Mouse (Mus musculus) neural tube, embryonic 13.5 days (tissue): Measurements from ENCODE around the gene Calr4. TPM values are rescaled to one million over a fixed set of nuclear protein-coding genes. Genes with fewer than 3 reads are reported as not detected.

Experiments
- ATAC-seq: fragments of 200-750 bp; cut with Nextera tagmentation; 2 replicates; pipeline ENCODE4 v1.8.0; 2017; ENCODE audit warnings: low read depth, mild to moderate bottlenecking, moderate TSS enrichment, moderate library complexity
- H3K27ac ChIP-seq: fragments of 300-500 bp; sonication (generic); replicated peaks from 2 replicates; pipeline ENCODE4 v1.5.1; 2015; ENCODE audit warnings: moderate library complexity, mild to moderate bottlenecking, inconsistent platforms
- H3K27me3 ChIP-seq: fragments of 300-500 bp; sonication (generic); 2 replicates; pipeline ENCODE4 v1.6.1; 2015; ENCODE audit warnings: mild to moderate bottlenecking, inconsistent platforms
- H3K36me3 ChIP-seq: fragments of 300-500 bp; sonication (generic); 2 replicates; pipeline ENCODE4 v1.6.1; 2015; ENCODE audit warnings: mild to moderate bottlenecking, inconsistent platforms
- H3K4me1 ChIP-seq: fragments of 300-500 bp; sonication (generic); replicated peaks from 2 replicates; pipeline ENCODE4 v1.6.1; 2015; ENCODE audit warnings: inconsistent platforms
- H3K4me2 ChIP-seq: fragments of 300-500 bp; sonication (generic); 2 replicates; pipeline ENCODE4 v1.6.1; 2015; ENCODE audit warnings: inconsistent platforms, mild to moderate bottlenecking, moderate library complexity
- H3K4me3 ChIP-seq: fragments of 300-500 bp; sonication (generic); 2 replicates; pipeline ENCODE4 v1.5.1; 2015; ENCODE audit warnings: mild to moderate bottlenecking, inconsistent platforms
- H3K9ac ChIP-seq: fragments of 300-500 bp; sonication (generic); 2 replicates; pipeline ENCODE4 v1.6.1; 2015; ENCODE audit warnings: moderate library complexity, mild to moderate bottlenecking, inconsistent platforms
- H3K9me3 ChIP-seq: fragments of 300-500 bp; sonication (generic); 2 replicates; pipeline ENCODE4 v1.6.1; 2016; ENCODE audit warnings: inconsistent platforms
- WGBS: fragments of 180-500 bp; shearing (Covaris S2); methylation state at CpG from one replicate; pipeline ENCODE4 v1.1.7; 2015; 5-methylcytosine and 5-hydroxymethylcytosine counted together
- polyA plus RNA-seq: library from polyadenylated mRNA; unstranded; fragments of >200 nt; fragmentation: Nextera tagmentation; extraction: Ambion mirVana; gene quantifications from 2 replicates; pipeline ENCODE4 v1.2.1, GENCODE M21; 2015

Gene Calr4
- polyA plus RNA-seq, 1 experiment from 2014 or later, result 1.2 TPM

- Histone ChIP-seq H3K27me3 (no peaks in the 10 kb centered on the region), H3K4me2 (no peak overlapping the region), H3K4me3 (no peak overlapping the region), H3K4me1 (no peaks in the 10 kb centered on the region), H3K9ac (no peak overlapping the region), H3K9me3 (no peaks in the 10 kb centered on the region), H3K27ac (no peak overlapping the region), H3K36me3 (no peaks in the 10 kb centered on the region)
- ATAC-seq, result no peak
Measured at GRCm38 (mm10) chr4:109294629-109295028, 60.3 kb downstream of the Calr4 start.

GRCm38 (mm10) chr4:109296510-109296909 lies 62.2 kb downstream of the Calr4 start:
- Histone ChIP-seq H3K4me2 (no peak overlapping the region), H3K27me3 (no peaks in the 10 kb centered on the region), H3K4me3 (no peak overlapping the region), H3K36me3 (no peaks in the 10 kb centered on the region), H3K9ac (no peak overlapping the region), H3K4me1 (no peaks in the 10 kb centered on the region), H3K9me3 (no peaks in the 10 kb centered on the region), H3K27ac (no peak overlapping the region)
- no peak for ATAC-seq
- 71% methylated on average over 2 of the region's 2 CpGs for WGBS

GRCm38 (mm10) chr4:109299136-109299535 lies 64.9 kb downstream of the Calr4 start:
- H3K4me3 ChIP-seq, result no peak overlapping the region
- ATAC-seq, result no peak

More at GRCm38 (mm10) chr4:109299136-109299535, 64.9 kb downstream of the Calr4 start:
- H3K36me3 ChIP-seq, result no peaks in the 10 kb centered on the region
- no peak overlapping the region for H3K9ac ChIP-seq
- H3K27me3 ChIP-seq, result no peaks in the 10 kb centered on the region
- no peaks in the 10 kb centered on the region for H3K9me3 ChIP-seq
- H3K4me2 ChIP-seq, result no peak overlapping the region
- no peaks in the 10 kb centered on the region for H3K4me1 ChIP-seq
- no peak overlapping the region for H3K27ac ChIP-seq

Other genes starting within 250 kb of the Calr4 start
- 77.9 and 91.4 TPM in 2 replicates for gene Nrd1, start 233.8 kb upstream of the Calr4 start, polyA plus RNA-seq
- gene Osbpl9, start 32.2 kb upstream of the Calr4 start, polyA plus RNA-seq, result 97.0 and 105 TPM in 2 replicates
- 74.4 and 76.8 TPM in 2 replicates for gene Eps15, start 45.8 kb downstream of the Calr4 start, polyA plus RNA-seq
- gene Ttc39a, start 172.1 kb downstream of the Calr4 start, polyA plus RNA-seq, result 0.74 and 1.4 TPM in 2 replicates